Mouse (Mus musculus) heart, adult 2 months (tissue): ENCODE data around the gene Myzap. TPM values are rescaled to one million over a fixed set of nuclear protein-coding genes. Genes with fewer than 3 reads are reported as not detected.

Source experiments
- DNase-seq, 2 experiments: peaks; one replicate each; pipeline ENCODE4 v3.0.0; 2021
- H3K27ac ChIP-seq: fragments of 200-600 bp; 2 replicates; pipeline ENCODE4 v1.8.1; 2022
- H3K27me3 ChIP-seq: fragments of 200-500 bp; 2 replicates; pipeline ENCODE4 v1.6.1; 2012; ENCODE audit warnings: mild to moderate bottlenecking, low read length, inconsistent platforms, mixed read lengths; ENCODE audit not compliant: control insufficient read depth, insufficient read depth
- H3K36me3 ChIP-seq: fragments of 200-500 bp; 2 replicates; pipeline ENCODE4 v1.6.1; 2012; ENCODE audit warnings: low read length, inconsistent platforms; ENCODE audit not compliant: control insufficient read depth, insufficient read depth
- H3K4me1 ChIP-seq: fragments of 200-500 bp; 2 replicates; pipeline ENCODE4 v1.6.1; 2011; ENCODE audit warnings: low read length; ENCODE audit not compliant: control insufficient read depth, insufficient read depth
- H3K4me3 ChIP-seq: fragments of 200-600 bp; 2 replicates; pipeline ENCODE4 v1.8.1; 2022
- H3K79me2 ChIP-seq: fragments of 200-500 bp; replicated peaks from 2 replicates; pipeline ENCODE4 v1.6.1; 2012; ENCODE audit warnings: mild to moderate bottlenecking, inconsistent platforms, low read length, moderate library complexity, mixed read lengths; ENCODE audit not compliant: control insufficient read depth, insufficient read depth
- H3K9ac ChIP-seq: fragments of 200-500 bp; 2 replicates; pipeline ENCODE4 v1.6.1; 2012; ENCODE audit warnings: low read depth, mild to moderate bottlenecking, control low read depth, inconsistent platforms, low read length, mixed read lengths
- CTCF ChIP-seq: fragments of 200-600 bp; IDR thresholded peaks from 2 replicates; pipeline ENCODE4 v1.8.1; 2022; ENCODE audit warnings: antibody characterized with exemption, mild to moderate bottlenecking, moderate library complexity
- EP300 ChIP-seq: fragments of 200-500 bp; IDR thresholded peaks from 2 replicates; pipeline ENCODE4 v1.6.1; 2011; ENCODE audit warnings: low read depth, low read length, control low read depth; ENCODE audit not compliant: insufficient read depth
- POLR2A ChIP-seq: fragments of 200-500 bp; IDR thresholded peaks from 2 replicates; pipeline ENCODE4 v1.6.1; 2011; ENCODE audit warnings: mild to moderate bottlenecking, low read depth, low read length, control low read depth; ENCODE audit not compliant: insufficient read depth
- WGBS: fragments of 180-500 bp; shearing (Covaris S2); methylation state at CpG from one replicate; pipeline ENCODE4 v1.1.7; 2018; 5-methylcytosine and 5-hydroxymethylcytosine counted together
- intact Hi-C: fragments of 180-260 bp; cut with DNase I; formaldehyde crosslinking; loops from one replicate; pipeline ENCODE4 v1.15.1; 2025
- long read RNA-seq: library from polyadenylated mRNA; stranded (forward); transcript quantifications from one replicate; pipeline ENCODE4 v2.0.0, GENCODE M21; 2021
- polyA plus RNA-seq: library from polyadenylated mRNA; depleted of rRNA; stranded (reverse); fragments of >200 nt; gene quantifications from 2 replicates; pipeline ENCODE4 v1.2.3, GENCODE M21; 2012; rRNA removed
- total RNA-seq, 2 experiments: library from RNA; stranded (reverse); gene quantifications; 2 replicates each; pipeline ENCODE4 v1.2.3; 2021

Gene Myzap
- total RNA-seq (100 to 1,000 TPM; 359 to 430 TPM), polyA plus RNA-seq (163 and 284 TPM in 2 replicates)
- long read RNA-seq, full-length matches to known transcripts, result 500 of 627 reads
- long read RNA-seq, partial matches to known transcripts, result 17 of 627 reads
- long read RNA-seq, other reads (novel, unspliced or antisense), result 110 of 627 reads

DNA sequence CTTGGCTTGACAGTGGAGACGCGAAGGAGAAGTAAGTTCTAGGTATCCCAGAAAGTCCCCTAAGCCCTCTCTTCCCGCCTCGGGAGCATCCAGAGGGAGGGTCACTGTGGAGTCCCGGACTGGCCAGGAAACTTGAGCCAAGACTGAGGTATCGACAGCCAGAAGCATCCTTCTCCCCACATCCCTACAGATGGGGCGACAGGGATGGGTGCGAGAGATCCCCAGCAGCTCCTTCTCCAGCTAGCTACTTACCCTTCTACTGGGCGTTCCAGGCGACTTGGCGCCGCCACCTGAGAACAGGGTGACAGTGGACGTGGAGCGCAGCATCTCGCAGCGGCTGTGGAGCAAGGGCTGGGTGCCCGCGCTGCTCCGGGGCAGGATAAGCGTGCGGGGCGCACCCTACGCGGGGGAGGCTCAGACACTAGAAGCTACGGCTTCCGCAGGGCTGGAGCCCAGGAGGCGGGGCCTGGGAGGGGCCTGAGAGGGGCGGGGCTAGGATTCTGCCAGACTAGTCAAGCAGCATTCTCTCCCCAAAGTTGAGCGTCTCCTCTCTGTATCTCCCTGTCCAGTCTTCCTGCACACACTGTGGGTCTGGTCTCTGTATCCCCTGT is at the start of gene Myzap:
Myzap (minus strand) TSS at position 423 of the 611 bp plus-strand sequence.
- TF ChIP-seq EP300 (peak; percentile 69; the same call in 1 of the 2 replicates), CTCF (no peak), POLR2A (peak; percentile 87)
- H3K36me3 ChIP-seq, result peaks cover 17% of the 10 kb centered on the region
- peak; percentile 94 to 97 for DNase-seq
- peak within 1 kb of the TSS; percentile 76 for H3K4me3 ChIP-seq
- H3K4me1 ChIP-seq, result peaks cover 23% of the 10 kb centered on the region
- intact Hi-C loops, result loop anchor here (2.0 kb wide), 1 partner anchor 21 kb away; no protein-coding TSS in a partner anchor
- no peaks in the 10 kb centered on the region for H3K27me3 ChIP-seq
- peak within 1 kb of the TSS; percentile 95 for H3K27ac ChIP-seq
- H3K79me2 ChIP-seq, result peaks cover 2% of the 10 kb centered on the region; the same call in 1 of the 2 replicates
- WGBS, result 1% methylated on average over 29 of the region's 29 CpGs
- H3K9ac ChIP-seq, result peak within 1 kb of the TSS; percentile 84

GRCm38 (mm10) chr9:71640361-71640927 is 48.3 kb upstream of the Myzap start:
- DNase-seq, result no peak
- 80% methylated on average over 4 of the region's 4 CpGs for WGBS
- intact Hi-C loops, result no loop called here
- Histone ChIP-seq H3K27me3 (no peaks in the 10 kb centered on the region), H3K4me1 (no peaks in the 10 kb centered on the region), H3K36me3 (no peaks in the 10 kb centered on the region), H3K27ac (no peak overlapping the region), H3K9ac (no peak overlapping the region), H3K4me3 (no peak overlapping the region), H3K79me2 (no peaks in the 10 kb centered on the region)
- TF ChIP-seq EP300, result no peak
- TF ChIP-seq POLR2A, result no peak
- no peak for TF ChIP-seq CTCF

GRCm38 (mm10) chr9:71638198-71638597 is 46.0 kb upstream of the Myzap start:
- Histone ChIP-seq H3K4me1 (no peaks in the 10 kb centered on the region), H3K9ac (no peak overlapping the region), H3K4me3 (no peak overlapping the region), H3K27ac (no peak overlapping the region), H3K36me3 (no peaks in the 10 kb centered on the region), H3K79me2 (no peaks in the 10 kb centered on the region), H3K27me3 (no peaks in the 10 kb centered on the region)
- DNase-seq, result no peak
- 85% methylated on average over 11 of the region's 11 CpGs for WGBS
- TF ChIP-seq POLR2A (no peak), CTCF (no peak), EP300 (no peak)
- intact Hi-C loops, result no loop called here

- H3K4me1 ChIP-seq, result no peaks in the 10 kb centered on the region
- no peak overlapping the region for H3K27ac ChIP-seq
- H3K79me2 ChIP-seq, result no peaks in the 10 kb centered on the region
- H3K9ac ChIP-seq, result no peak overlapping the region
- no peaks in the 10 kb centered on the region for H3K36me3 ChIP-seq
- H3K27me3 ChIP-seq, result no peaks in the 10 kb centered on the region
- TF ChIP-seq POLR2A, result no peak
- no peak overlapping the region for H3K4me3 ChIP-seq
- intact Hi-C loops, result no loop called here
- DNase-seq, result no peak
- 97% methylated on average over 1 of the region's 1 CpGs for WGBS
These were observed 44.7 kb upstream of the Myzap start for GRCm38 (mm10) chr9:71636854-71637253.

GRCm38 (mm10) chr9:71635627-71636026 is 43.5 kb upstream of the Myzap start:
- 44% methylated on average over 1 of the region's 1 CpGs for WGBS
- Histone ChIP-seq H3K4me3 (no peak overlapping the region), H3K4me1 (no peaks in the 10 kb centered on the region), H3K36me3 (no peaks in the 10 kb centered on the region), H3K27ac (no peak overlapping the region), H3K27me3 (no peaks in the 10 kb centered on the region), H3K9ac (no peak overlapping the region), H3K79me2 (no peaks in the 10 kb centered on the region)
- intact Hi-C loops, result no loop called here
- TF ChIP-seq EP300, result no peak
- TF ChIP-seq POLR2A, result no peak
- no peak for TF ChIP-seq CTCF
- DNase-seq, result no peak

GRCm38 (mm10) chr9:71634916-71635315 is 42.8 kb upstream of the Myzap start:
- no peak overlapping the region for H3K9ac ChIP-seq
- WGBS, result 93% methylated on average over 2 of the region's 2 CpGs
- no peak overlapping the region for H3K4me3 ChIP-seq
- H3K27ac ChIP-seq, result no peak overlapping the region
- H3K79me2 ChIP-seq, result no peaks in the 10 kb centered on the region
- DNase-seq, result no peak
- no peak for TF ChIP-seq POLR2A
- no peak for TF ChIP-seq EP300
- TF ChIP-seq CTCF, result no peak
- intact Hi-C loops, result no loop called here
- no peaks in the 10 kb centered on the region for H3K4me1 ChIP-seq
- H3K27me3 ChIP-seq, result no peaks in the 10 kb centered on the region
- no peaks in the 10 kb centered on the region for H3K36me3 ChIP-seq
